Mouse (Mus musculus) embryonic facial prominence, embryonic 15.5 days (tissue): ENCODE measurements around the gene Bola1. TPM values are rescaled to one million over a fixed set of nuclear protein-coding genes. Genes with fewer than 3 reads are reported as not detected.

Experiments used
- ATAC-seq: fragments of 200-750 bp; cut with Nextera tagmentation; 2 replicates; pipeline ENCODE4 v1.8.0; 2017; ENCODE audit warnings: low read depth, moderate TSS enrichment; ENCODE audit not compliant: insufficient number of reproducible peaks, low FRiP score, low TSS enrichment
- H3K27ac ChIP-seq: fragments of 300-500 bp; sonication (generic); replicated peaks from 2 replicates; pipeline ENCODE4 v1.5.1; 2015; ENCODE audit warnings: mild to moderate bottlenecking, inconsistent platforms
- H3K27me3 ChIP-seq: fragments of 300-500 bp; sonication (generic); 2 replicates; pipeline ENCODE4 v1.6.1; 2015; ENCODE audit warnings: inconsistent platforms
- H3K36me3 ChIP-seq: fragments of 300-500 bp; sonication (generic); 2 replicates; pipeline ENCODE4 v1.6.1; 2015; ENCODE audit warnings: mild to moderate bottlenecking, inconsistent platforms
- H3K4me1 ChIP-seq: fragments of 300-500 bp; sonication (generic); 2 replicates; pipeline ENCODE4 v1.6.1; 2015; ENCODE audit warnings: inconsistent platforms
- H3K4me2 ChIP-seq: fragments of 300-500 bp; sonication (generic); replicated peaks from 2 replicates; pipeline ENCODE4 v1.6.1; 2015; ENCODE audit warnings: mild to moderate bottlenecking, inconsistent platforms
- H3K4me3 ChIP-seq: fragments of 300-500 bp; sonication (generic); replicated peaks from 2 replicates; pipeline ENCODE4 v1.5.1; 2015; ENCODE audit warnings: mild to moderate bottlenecking, inconsistent platforms
- H3K9ac ChIP-seq: fragments of 300-500 bp; sonication (generic); 2 replicates; pipeline ENCODE4 v1.6.1; 2015; ENCODE audit warnings: inconsistent platforms
- H3K9me3 ChIP-seq: fragments of 300-500 bp; sonication (generic); replicated peaks from 2 replicates; pipeline ENCODE4 v1.6.1; 2016; ENCODE audit warnings: inconsistent platforms
- WGBS: fragments of 180-500 bp; shearing (Covaris S2); methylation state at CpG from one replicate; pipeline ENCODE4 v1.1.7; 2015; 5-methylcytosine and 5-hydroxymethylcytosine counted together
- polyA plus RNA-seq: library from polyadenylated mRNA; unstranded; fragments of >200 nt; fragmentation: Nextera tagmentation; extraction: Ambion mirVana; gene quantifications from 2 replicates; pipeline ENCODE4 v1.2.1, GENCODE M21; 2015

Gene Bola1
- polyA plus RNA-seq, 1 experiment from 2014 or later: 52.6 TPM

DNA sequence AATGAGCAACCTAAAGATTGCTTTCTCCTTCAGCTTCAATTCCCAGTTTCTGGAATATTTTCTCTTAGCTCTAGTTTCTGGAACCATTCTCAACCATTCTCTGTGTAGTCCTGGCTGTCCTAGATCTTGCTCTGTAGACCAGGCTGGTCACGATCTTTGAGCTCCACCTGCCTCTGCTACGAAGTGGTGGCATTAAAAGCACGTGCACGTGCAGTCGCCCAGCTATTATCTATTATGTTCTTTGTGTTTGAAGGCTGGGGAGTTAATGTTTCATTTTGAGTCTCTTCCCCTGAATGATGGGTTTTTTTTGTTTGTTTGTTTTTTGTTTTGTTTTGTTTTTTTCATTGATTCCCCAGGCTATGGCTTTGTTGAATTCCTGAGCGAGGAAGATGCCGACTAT is 46.3 kb downstream of the Bola1 start:
- H3K4me1 ChIP-seq: peaks cover 34% of the 10 kb centered on the region
- H3K4me3 ChIP-seq: peak overlapping the region; percentile 93
- ATAC-seq: no peak
- no peaks in the 10 kb centered on the region for H3K27me3 ChIP-seq
- H3K36me3 ChIP-seq: peaks cover 49% of the 10 kb centered on the region
- H3K27ac ChIP-seq: no peak overlapping the region
- WGBS: 27% methylated on average over 7 of the region's 7 CpGs
- H3K9ac ChIP-seq: peak overlapping the region; percentile 74
- no peaks in the 10 kb centered on the region for H3K9me3 ChIP-seq
- peak overlapping the region; percentile 86 for H3K4me2 ChIP-seq

DNA sequence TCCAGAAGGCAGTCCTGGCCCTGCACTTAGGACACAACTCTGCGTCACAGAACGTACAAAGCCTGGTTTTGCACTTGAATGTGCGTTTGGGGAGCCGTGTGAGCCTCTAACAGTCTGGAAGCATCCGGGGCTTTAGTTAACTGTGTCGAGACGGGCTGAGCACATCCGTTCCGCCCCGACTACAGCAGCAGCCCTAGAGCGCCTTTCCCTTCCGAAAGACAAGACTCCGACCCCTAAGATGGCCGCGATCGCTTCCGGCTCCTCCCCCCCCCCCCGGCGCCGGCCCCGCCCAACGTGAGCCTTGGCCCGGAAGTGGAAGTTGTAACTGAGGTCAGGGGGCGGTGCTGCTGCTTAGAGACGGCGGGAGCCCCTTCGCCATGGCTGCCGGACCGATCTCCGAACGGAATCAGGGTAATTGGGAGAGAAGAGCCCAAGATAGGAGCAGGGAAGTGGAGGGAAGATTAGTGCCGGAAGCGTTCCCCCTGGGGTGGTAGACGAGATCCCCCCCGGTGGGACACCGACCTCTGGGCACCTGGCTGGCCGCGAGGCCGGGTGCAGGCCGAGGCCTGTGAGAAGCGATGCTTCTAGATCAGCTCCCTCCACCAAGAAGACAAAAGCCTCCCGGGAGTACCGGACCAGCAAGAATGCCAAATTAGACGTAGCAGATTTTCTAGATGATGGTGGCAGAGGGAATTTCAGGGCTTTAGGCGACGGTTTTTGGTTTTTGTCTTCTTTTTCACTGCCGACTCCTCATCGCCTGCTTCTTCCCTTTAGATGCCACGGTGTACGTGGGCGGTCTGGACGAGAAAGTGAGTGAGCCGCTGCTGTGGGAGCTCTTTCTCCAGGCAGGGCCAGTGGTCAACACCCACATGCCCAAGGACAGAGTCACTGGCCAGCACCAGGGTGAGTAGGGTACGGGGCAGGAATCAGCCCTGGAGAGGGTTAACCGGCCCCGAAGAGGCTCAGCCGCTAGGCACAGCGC is 47.0 kb downstream of the Bola1 start, which contains the start of gene Sf3b4:
Gene Sf3b4, plus strand, starts transcription at position 136 of the 982 bp plus-strand sequence.
- H3K27me3 ChIP-seq: no peaks in the 10 kb centered on the region
- peaks cover 34% of the 10 kb centered on the region for H3K4me1 ChIP-seq
- H3K9ac ChIP-seq: peak within 1 kb of the TSS; percentile 78
- H3K9me3 ChIP-seq: no peaks in the 10 kb centered on the region
- H3K4me3 ChIP-seq: peak within 1 kb of the TSS; percentile 93
- peak; percentile 91 for ATAC-seq
- H3K27ac ChIP-seq: peak within 1 kb of the TSS; percentile 99
- H3K4me2 ChIP-seq: peak within 1 kb of the TSS; percentile 86
- H3K36me3 ChIP-seq: peaks cover 43% of the 10 kb centered on the region
- WGBS: under 1% methylated on average over 58 of the region's 58 CpGs

DNA sequence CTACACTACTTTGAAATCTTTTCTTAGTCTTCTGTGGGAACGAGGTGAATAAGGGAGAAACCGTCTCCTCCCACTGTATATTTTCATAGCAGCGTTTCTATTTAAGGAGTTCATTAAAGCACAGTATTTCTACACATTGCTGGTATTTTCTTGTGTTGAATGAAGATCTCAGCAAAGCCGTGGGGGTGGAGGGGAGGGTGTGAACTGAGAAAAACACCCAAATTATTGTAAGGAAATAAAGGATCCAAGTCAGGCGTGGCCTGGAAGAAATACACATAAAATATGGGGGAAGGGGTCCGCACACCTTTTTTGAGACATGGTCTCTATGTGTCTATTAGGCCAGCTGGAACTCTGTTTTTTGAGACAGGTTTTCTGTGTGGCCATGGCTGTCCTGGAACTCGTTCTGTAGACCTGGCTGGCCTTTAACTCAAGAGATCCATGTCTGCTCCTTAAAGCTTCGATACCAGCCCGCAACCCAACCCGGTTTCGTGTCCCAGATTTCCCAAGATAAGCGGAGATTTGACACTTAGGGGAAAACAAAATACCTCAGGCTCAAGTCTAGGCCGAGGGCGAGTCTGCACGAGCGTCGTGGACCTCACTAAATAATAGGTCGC is 47.8 kb downstream of the Bola1 start:
- Histone ChIP-seq H3K4me1 (peaks cover 34% of the 10 kb centered on the region), H3K27ac (peak overlapping the region; percentile 99), H3K4me2 (peak overlapping the region; percentile 63), H3K36me3 (peaks cover 39% of the 10 kb centered on the region), H3K9me3 (no peaks in the 10 kb centered on the region), H3K4me3 (peak overlapping the region; percentile 93), H3K9ac (peak overlapping the region; percentile 78), H3K27me3 (no peaks in the 10 kb centered on the region)
- WGBS: 16% methylated on average over 18 of the region's 18 CpGs
- no peak for ATAC-seq

DNA sequence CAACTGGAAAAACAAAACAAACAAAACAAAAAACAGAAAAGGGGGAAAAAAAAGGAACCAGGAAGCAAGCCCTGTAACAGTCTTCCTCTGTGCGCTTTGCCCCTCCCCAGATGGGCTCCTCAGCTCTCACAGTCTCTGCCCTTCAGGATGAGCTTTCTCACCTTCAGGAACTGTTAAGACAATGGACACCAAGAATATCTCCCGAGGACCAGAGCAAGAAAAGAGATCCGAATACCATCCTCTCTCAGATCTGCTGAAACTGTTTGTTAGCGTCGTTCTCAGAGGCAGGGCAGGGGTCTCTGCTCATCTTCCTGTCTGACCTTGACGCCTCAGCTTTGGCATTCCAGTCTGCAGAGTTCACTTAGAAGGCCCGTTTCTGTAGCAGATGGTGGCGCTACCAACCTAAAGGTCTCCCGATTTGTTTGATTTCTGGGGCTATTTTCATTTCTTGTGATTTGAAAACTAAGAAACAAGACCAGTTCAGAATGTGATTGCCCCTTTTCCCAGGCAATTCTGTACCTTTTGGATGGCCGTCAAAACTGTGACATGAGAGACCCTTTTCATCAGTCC is 48.4 kb downstream of the Bola1 start:
- no peak for ATAC-seq
- Histone ChIP-seq H3K36me3 (peaks cover 32% of the 10 kb centered on the region), H3K27ac (peak overlapping the region; percentile 99), H3K4me2 (peak overlapping the region; percentile 63), H3K9me3 (no peaks in the 10 kb centered on the region), H3K27me3 (no peaks in the 10 kb centered on the region), H3K4me3 (peak overlapping the region; percentile 93), H3K9ac (no peak overlapping the region), H3K4me1 (peaks cover 34% of the 10 kb centered on the region)
- WGBS: 66% methylated on average over 10 of the region's 10 CpGs

DNA sequence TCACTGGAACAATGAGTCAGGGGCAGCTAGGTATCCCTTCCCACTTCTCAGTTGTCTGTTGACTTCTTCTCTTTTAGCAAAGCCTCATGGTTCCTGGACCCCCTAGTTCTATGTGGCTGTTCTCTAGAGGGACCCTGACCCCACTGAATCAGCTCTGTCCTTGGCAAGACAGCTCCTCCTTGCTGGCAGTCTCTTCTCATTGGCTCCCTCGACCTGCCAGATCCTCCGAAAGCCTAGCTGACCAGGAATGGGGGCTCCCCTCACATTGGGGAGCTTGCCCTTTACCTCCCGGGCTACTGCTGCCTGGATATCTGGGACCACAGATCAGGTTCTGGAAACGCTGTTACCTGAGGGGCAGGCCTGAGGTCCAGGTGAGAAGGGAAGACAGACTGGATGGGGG is 49.2 kb downstream of the Bola1 start:
- no peak for ATAC-seq
- Histone ChIP-seq H3K36me3 (peaks cover 26% of the 10 kb centered on the region), H3K27me3 (no peaks in the 10 kb centered on the region), H3K4me1 (peaks cover 34% of the 10 kb centered on the region), H3K9me3 (no peaks in the 10 kb centered on the region), H3K27ac (no peak overlapping the region), H3K4me2 (no peak overlapping the region), H3K4me3 (no peak overlapping the region), H3K9ac (no peak overlapping the region)
- WGBS: 83% methylated on average over 4 of the region's 4 CpGs

DNA sequence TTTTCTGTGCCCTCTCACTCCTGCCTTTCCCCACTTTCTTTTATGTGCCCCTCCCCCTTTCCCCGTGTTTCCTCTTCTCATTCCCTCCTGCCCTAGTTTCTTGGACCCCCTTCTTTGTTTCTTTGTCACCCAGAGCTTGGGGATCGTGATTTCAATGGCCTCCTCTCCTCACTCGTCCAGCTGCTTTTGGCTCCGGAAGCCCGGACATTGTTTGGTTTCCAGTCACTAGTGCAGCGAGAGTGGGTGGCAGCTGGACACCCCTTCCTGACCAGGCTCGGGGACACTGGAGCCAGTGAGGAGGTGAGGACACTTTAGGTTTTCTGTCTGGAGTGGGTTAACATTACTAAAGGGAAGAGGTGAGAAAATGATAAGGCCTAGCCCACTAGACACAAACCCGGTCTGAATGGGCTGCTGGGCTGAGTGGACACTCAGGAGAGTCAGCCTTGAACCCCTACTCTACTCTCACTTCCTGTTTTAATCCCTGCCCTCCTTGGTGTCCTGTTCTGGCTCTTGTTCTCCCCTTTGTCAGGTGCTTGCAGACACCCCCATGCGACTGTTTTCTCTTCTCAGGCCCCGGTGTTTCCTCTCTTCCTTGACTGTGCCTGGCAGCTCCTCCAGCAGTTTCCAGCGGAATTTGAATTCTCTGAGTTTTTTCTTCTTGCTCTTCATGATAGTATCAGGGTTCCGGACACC is 50.9 kb downstream of the Bola1 start:
- 71% methylated on average over 12 of the region's 12 CpGs for WGBS
- H3K9ac ChIP-seq: no peak overlapping the region
- H3K27ac ChIP-seq: 0 out of 2 replicates have a peak overlapping the region, but pooled peaks have one; percentile 17

DNA sequence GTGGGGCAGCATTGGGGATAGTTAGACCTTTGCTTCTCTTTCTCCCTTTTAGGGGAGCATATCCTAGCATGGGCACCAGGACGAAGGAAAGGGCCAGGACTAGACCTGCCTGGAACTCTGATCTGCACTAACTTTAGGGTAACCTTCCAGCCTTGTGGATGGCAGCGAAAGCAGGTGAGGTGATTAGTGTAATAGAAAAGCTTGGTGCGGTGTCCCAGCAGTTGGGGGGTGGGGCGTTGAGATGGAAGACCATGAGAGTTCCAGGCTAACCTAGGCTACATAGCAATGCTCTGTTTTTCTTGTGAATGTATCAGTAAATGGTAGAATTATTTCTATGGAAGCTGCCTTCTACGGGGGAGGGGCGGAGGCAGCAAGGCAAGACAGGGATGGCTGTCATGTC is 56.5 kb downstream of the Bola1 start:
- Histone ChIP-seq H3K4me3 (peak overlapping the region; percentile 57), H3K9me3 (no peaks in the 10 kb centered on the region), H3K27ac (peak overlapping the region; percentile 94; the same call in 1 of the 2 replicates), H3K36me3 (0 out of 2 replicates have a peak, but pooled peaks cover 5% of the 10 kb centered on the region), H3K9ac (0 out of 2 replicates have a peak overlapping the region, but pooled peaks have one; percentile 28), H3K4me1 (peaks cover 30% of the 10 kb centered on the region), H3K27me3 (no peaks in the 10 kb centered on the region), H3K4me2 (peak overlapping the region; percentile 86)
- WGBS: 90% methylated on average over 6 of the region's 6 CpGs
- no peak for ATAC-seq

More for the DNA sequence above, 50.9 kb downstream of the Bola1 start:
- Histone ChIP-seq H3K36me3 (peaks cover 21% of the 10 kb centered on the region), H3K4me3 (no peak overlapping the region), H3K4me1 (peaks cover 20% of the 10 kb centered on the region), H3K4me2 (no peak overlapping the region), H3K9me3 (no peaks in the 10 kb centered on the region), H3K27me3 (no peaks in the 10 kb centered on the region)
- ATAC-seq: no peak

DNA sequence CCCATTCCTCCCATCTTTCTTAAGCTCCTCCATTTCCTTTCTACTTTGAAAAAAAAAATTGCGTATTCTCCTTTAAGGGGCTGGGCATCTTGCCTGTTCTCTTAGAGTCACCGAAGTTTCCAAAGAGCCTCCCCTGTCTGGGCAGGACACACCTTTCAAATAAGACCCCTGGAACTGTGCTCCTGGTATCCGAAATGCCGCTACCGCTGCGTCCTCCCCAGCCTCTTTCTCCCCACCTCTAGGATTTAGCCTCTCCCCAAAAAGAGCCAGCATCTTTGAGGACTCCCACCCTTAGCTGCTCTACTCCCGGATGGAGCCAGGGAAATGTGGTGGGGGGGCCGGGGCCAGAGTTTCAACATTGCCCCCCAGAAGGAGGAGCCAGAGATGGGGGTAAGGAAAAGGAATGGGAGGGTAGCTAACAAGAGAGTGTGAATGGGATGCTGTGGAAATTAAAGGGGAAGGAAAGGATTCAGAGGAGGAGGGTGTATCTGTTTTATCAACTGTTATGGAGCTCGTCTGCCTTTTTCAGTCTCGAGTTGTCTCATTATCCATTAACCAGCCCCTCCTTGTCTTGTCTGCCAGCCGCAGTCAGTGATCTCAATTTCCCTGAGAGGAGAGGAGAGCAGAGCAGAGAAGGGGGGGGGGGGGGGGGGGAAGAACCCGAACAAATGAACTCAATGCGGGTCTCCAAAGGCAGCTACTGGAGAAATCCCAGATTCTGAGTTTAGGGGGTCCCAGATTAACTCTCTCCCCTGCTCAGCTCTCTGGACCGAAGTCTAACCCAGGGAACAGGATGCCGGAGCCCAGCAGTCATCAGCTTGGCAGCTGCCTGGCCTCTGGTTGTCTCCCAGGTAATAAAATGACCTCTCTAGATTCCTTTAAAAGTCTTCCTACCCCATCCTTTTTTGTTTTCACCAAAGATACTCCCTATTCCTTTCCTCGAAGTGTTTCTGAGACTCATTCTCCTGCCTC is 57.4 kb downstream of the Bola1 start, which contains the start of gene Mtmr11:
Gene Mtmr11, plus strand, starts transcription at position 136 of the 972 bp plus-strand sequence.
- WGBS: 5% methylated on average over 15 of the region's 16 CpGs
- H3K9ac ChIP-seq: peak within 1 kb of the TSS; percentile 28; the same call in 1 of the 2 replicates

DNA sequence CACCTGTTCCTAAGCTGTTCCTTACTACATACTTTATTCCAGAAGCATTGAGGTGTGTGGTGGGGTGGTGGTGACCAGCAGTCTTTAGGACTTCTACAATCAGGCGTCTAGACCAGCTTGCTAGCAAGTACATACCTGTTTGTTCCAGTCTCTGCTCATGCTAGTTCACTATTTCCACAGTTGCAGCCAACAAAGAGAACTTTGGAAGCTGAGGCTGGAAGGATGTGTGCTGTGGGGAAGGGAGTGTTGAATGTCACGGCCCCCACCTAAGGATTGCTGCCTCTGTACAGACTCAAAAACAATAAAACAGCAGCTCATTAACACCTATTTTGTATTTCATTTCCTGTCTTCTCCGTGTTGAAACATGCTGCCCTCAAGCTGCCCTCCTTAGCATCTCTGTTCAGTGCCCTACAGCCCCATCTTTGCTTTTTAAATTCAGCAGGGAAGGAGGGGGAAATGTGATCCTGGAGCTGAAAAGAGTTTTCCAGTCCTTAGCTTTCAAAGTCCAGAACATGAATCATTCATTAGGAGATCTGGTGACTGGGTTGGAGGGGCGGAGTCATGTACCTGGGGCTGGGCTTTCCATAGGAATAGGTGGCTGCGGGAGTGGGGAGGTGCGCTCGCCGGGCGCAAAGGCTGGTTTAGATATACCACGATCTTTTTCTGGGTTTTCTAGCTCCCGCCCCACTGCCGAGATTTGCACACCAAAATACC is 58.5 kb downstream of the Bola1 start:
- peak overlapping the region; percentile 28; the same call in 1 of the 2 replicates for H3K9ac ChIP-seq
- 1% methylated on average over 12 of the region's 12 CpGs for WGBS
- peaks cover 30% of the 10 kb centered on the region for H3K4me1 ChIP-seq
- H3K36me3 ChIP-seq: peaks cover 6% of the 10 kb centered on the region
- peak overlapping the region; percentile 94 for H3K27ac ChIP-seq
- peak overlapping the region; percentile 57 for H3K4me3 ChIP-seq
- ATAC-seq: peak; percentile 81
- peak overlapping the region; percentile 86 for H3K4me2 ChIP-seq
- H3K27me3 ChIP-seq: no peaks in the 10 kb centered on the region
- no peaks in the 10 kb centered on the region for H3K9me3 ChIP-seq

More for the DNA sequence above, 57.4 kb downstream of the Bola1 start, which contains the start of gene Mtmr11:
- H3K4me2 ChIP-seq: peak within 1 kb of the TSS; percentile 86
- peak within 1 kb of the TSS; percentile 94 for H3K27ac ChIP-seq
- no peak for ATAC-seq
- peak within 1 kb of the TSS; percentile 57 for H3K4me3 ChIP-seq
- H3K27me3 ChIP-seq: no peaks in the 10 kb centered on the region
- peaks cover 30% of the 10 kb centered on the region for H3K4me1 ChIP-seq
- H3K9me3 ChIP-seq: no peaks in the 10 kb centered on the region
- 0 out of 2 replicates have a peak, but pooled peaks cover 5% of the 10 kb centered on the region for H3K36me3 ChIP-seq
